Mouse (Mus musculus): ENCODE results near the gene Cfap73.

GRCm38 (mm10) chr5:120620375-120621077, 13.5 kb downstream of the Cfap73 start:
- TF ChIP-seq CTCF (IDR thresholded peaks at IDR 0.05; ENCODE audit: low read depth) (peak; percentile 96), EP300 (IDR thresholded peaks at IDR 0.05; ENCODE audit: low read depth) (no peak)
